Mouse (Mus musculus): Measurements from ENCODE around the gene Id1. TPM values are rescaled to one million over a fixed set of nuclear protein-coding genes. Genes with fewer than 3 reads are reported as not detected.

The Id1 gene
- polyA plus RNA-seq, 1 experiment from 2014 or later: 109 TPM

Small RNA genes lying within 50 kb of the gene (microRNA-seq; reads per million reads assigned to microRNA genes)
- not detected for gene Gm23802

Other genes starting within 250 kb of the Id1 start
- not detected in 2 replicates for gene Defb22, start 246.1 kb upstream of the Id1 start, polyA plus RNA-seq (2014; fragmentation: Nextera tagmentation; extraction: Ambion mirVana)
- not detected in 2 replicates for gene Defb26, start 224.6 kb upstream of the Id1 start, polyA plus RNA-seq (2014; fragmentation: Nextera tagmentation; extraction: Ambion mirVana)
- not detected in 2 replicates for gene Defb28, start 218.0 kb upstream of the Id1 start, polyA plus RNA-seq (2014; fragmentation: Nextera tagmentation; extraction: Ambion mirVana)
- not detected in 2 replicates for gene Defb29, start 196.2 kb upstream of the Id1 start, polyA plus RNA-seq (2014; fragmentation: Nextera tagmentation; extraction: Ambion mirVana)
- gene Gm17416, start 166.9 kb upstream of the Id1 start, polyA plus RNA-seq (2014; fragmentation: Nextera tagmentation; extraction: Ambion mirVana): not detected in 2 replicates
- gene Defb21, start 163.5 kb upstream of the Id1 start, polyA plus RNA-seq (2014; fragmentation: Nextera tagmentation; extraction: Ambion mirVana): not detected in 2 replicates
- gene Defb19, start 155.9 kb upstream of the Id1 start, polyA plus RNA-seq (2014; fragmentation: Nextera tagmentation; extraction: Ambion mirVana): not detected in 2 replicates
- not detected in 2 replicates for gene Defb45, start 136.9 kb upstream of the Id1 start, polyA plus RNA-seq (2014; fragmentation: Nextera tagmentation; extraction: Ambion mirVana)
- gene Defb36, start 131.9 kb upstream of the Id1 start, polyA plus RNA-seq (2014; fragmentation: Nextera tagmentation; extraction: Ambion mirVana): not detected in 2 replicates
- gene Defb25, start 113.2 kb upstream of the Id1 start, polyA plus RNA-seq (2014; fragmentation: Nextera tagmentation; extraction: Ambion mirVana): 1.4 and 2.3 TPM in 2 replicates
- 9.6 and 12.9 TPM in 2 replicates for gene Rem1, start 109.3 kb upstream of the Id1 start, polyA plus RNA-seq (2014; fragmentation: Nextera tagmentation; extraction: Ambion mirVana)
- 108 and 113 TPM in 2 replicates for gene H13, start 66.8 kb upstream of the Id1 start, polyA plus RNA-seq (2014; fragmentation: Nextera tagmentation; extraction: Ambion mirVana)
- gene Mcts2, start 49.2 kb upstream of the Id1 start, polyA plus RNA-seq (2014; fragmentation: Nextera tagmentation; extraction: Ambion mirVana): 32.8 and 34.0 TPM in 2 replicates
- 11.0 and 13.1 TPM in 2 replicates for gene Cox4i2, start 17.9 kb downstream of the Id1 start, polyA plus RNA-seq (2014; fragmentation: Nextera tagmentation; extraction: Ambion mirVana)
- gene Bcl2l1, start 95.5 kb downstream of the Id1 start, polyA plus RNA-seq (2014; fragmentation: Nextera tagmentation; extraction: Ambion mirVana): 75.0 and 76.8 TPM in 2 replicates
- 88.3 and 95.4 TPM in 2 replicates for gene Tpx2, start 111.7 kb downstream of the Id1 start, polyA plus RNA-seq (2014; fragmentation: Nextera tagmentation; extraction: Ambion mirVana)
- 0.09 TPM in 1 of 2 replicates, not detected in the other for gene Mylk2, start 175.1 kb downstream of the Id1 start, polyA plus RNA-seq (2014; fragmentation: Nextera tagmentation; extraction: Ambion mirVana)
- gene Foxs1, start 197.0 kb downstream of the Id1 start, polyA plus RNA-seq (2014; fragmentation: Nextera tagmentation; extraction: Ambion mirVana): 2.2 and 2.5 TPM in 2 replicates
- 0.09 and 0.11 TPM in 2 replicates for gene Dusp15, start 215.4 kb downstream of the Id1 start, polyA plus RNA-seq (2014; fragmentation: Nextera tagmentation; extraction: Ambion mirVana)
- gene Ttll9, start 226.2 kb downstream of the Id1 start, polyA plus RNA-seq (2014; fragmentation: Nextera tagmentation; extraction: Ambion mirVana): 0.26 and 0.35 TPM in 2 replicates